Mouse (Mus musculus) thymus, adult 2 months (tissue): Measurements from ENCODE around the gene Apmap.

Experiments
- CTCF ChIP-seq: fragments of 200-500 bp; IDR thresholded peaks from 2 replicates; pipeline ENCODE4 v1.5.1; 2012; ENCODE audit warnings: mild to moderate bottlenecking, control low read depth, low read length, moderate library complexity, borderline replicate concordance; ENCODE audit not compliant: control insufficient read depth, poor library complexity, insufficient read depth; ENCODE audit errors: extremely low read depth
- POLR2A ChIP-seq: fragments of 200-500 bp; IDR thresholded peaks from 2 replicates; pipeline ENCODE4 v1.6.1; 2012; ENCODE audit warnings: mild to moderate bottlenecking, low read length, control low read depth, moderate library complexity; ENCODE audit not compliant: control insufficient read depth, poor library complexity, insufficient read depth; ENCODE audit errors: extremely low read depth

GRCm38 (mm10) chr2:150579628-150580027, 28.7 kb downstream of the Apmap start:
- TF ChIP-seq CTCF = no peak
- no peak for TF ChIP-seq POLR2A
